Mouse (Mus musculus) megakaryocyte, embryonic 14.5 days (primary cell): ENCODE data around the gene Gmds.

Source experiments
- FLI1 ChIP-seq: IDR thresholded peaks from 2 replicates; pipeline ENCODE4 v1.6.1; 2012; ENCODE audit warnings: low read length, inconsistent platforms, mixed read lengths
- GATA1 ChIP-seq: IDR thresholded peaks from 3 replicates; pipeline ENCODE4 v1.6.1; 2012; ENCODE audit warnings: mixed read lengths, low read length, inconsistent platforms, borderline replicate concordance

- TF ChIP-seq GATA1: no peak
- no peak for TF ChIP-seq FLI1
These were observed 370.3 kb downstream of the Gmds start for GRCm38 (mm10) chr13:31968272-31968671.
